Mouse (Mus musculus): ENCODE measurements around the gene Vmn1r45. TPM values are rescaled to one million over a fixed set of nuclear protein-coding genes. Genes with fewer than 3 reads are reported as not detected.
"Not testable (repeated sequence)": the region's sequence is repeated elsewhere in the genome, so short reads cannot be mapped to it uniquely, and the experiment has no call there.

Vmn1r45 gene
- not detected in 2 replicates for polyA plus RNA-seq (2012; ENCODE audit: insufficient read depth, insufficient read length, missing spikeins)

DNA sequence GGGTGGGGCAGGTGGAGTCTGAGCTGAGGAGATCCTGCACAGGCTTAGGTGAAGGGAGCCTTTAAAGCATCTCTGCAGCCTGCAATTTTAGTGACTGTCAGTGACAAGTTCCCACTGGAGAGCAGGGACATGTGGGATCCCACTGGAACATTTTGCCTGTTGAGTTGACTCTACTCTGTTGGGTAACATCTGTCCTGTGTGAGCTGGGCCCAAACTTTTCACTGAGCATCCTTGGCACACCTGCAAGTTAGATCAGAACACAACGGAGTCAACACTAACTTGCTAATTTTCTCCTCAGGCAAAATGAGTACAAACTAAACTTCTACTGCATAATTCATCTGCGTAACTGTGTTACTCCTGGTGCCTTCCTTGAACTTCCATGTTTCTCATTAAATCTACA is at the start of gene Vmn1r45:
Gene Vmn1r45, minus strand, starts transcription at position 101 of the 400 bp plus-strand sequence.
- H3K27ac ChIP-seq (replicated peaks; ENCODE audit: low read depth, low read length); H3K4me1 ChIP-seq (ENCODE audit: control insufficient read depth, insufficient read depth, insufficient read length, low read length); H3K4me3 ChIP-seq (ENCODE audit: insufficient read depth, low read depth, low read length): not testable (repeated sequence)

DNA sequence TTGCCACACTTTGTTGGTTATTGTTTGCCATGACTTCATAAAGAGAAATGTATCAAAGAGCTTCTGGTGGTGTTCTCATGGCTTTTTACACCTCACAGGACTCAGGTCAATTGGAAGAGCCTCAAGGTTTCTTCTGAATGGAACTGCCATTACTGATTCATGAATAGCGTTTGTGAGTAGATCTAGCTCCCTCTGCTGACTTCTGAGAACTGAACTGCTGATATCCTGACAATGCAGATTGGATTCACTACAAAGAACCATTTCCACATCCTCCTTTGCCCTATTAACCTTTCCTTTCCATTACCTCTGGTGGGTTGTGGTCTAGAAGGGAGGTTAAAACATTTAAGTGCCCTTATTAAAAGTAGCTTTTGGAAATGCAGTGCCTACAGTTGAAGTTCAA is 45.6 kb upstream of the Vmn1r45 start:
- H3K27ac ChIP-seq (replicated peaks; ENCODE audit: low read depth, low read length): no peak overlapping the region
- H3K4me1 ChIP-seq (ENCODE audit: control insufficient read depth, insufficient read depth, insufficient read length, low read length): no peaks in the 10 kb centered on the region
- H3K4me3 ChIP-seq (ENCODE audit: insufficient read depth, low read depth, low read length): no peak overlapping the region

DNA sequence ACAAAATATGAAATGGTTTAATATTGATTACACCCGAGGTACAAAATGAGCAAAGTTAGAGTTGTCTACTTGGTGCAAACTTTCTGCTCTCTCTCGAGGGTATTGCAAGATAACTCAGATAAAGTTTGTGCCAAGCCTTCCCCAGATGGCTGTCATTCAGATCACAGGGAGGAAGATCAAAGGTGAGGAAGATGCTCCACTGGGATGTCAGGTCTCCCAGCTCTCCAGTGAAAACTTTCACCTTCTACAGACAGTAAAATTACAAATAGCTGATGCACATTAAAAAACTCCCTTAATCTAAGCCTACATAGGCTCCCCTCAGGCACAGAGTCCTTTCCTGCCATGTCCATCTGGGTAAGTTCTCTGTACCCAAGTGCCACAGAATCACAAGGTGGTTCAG is 28.6 kb upstream of the Vmn1r45 start, which contains the start of gene Vmn1r46:
Gene Vmn1r46, plus strand, starts transcription at position 301 of the 400 bp plus-strand sequence.
- Histone ChIP-seq H3K4me3 (ENCODE audit: insufficient read depth, low read depth, low read length) (no peak within 1 kb of the TSS), H3K4me1 (ENCODE audit: control insufficient read depth, insufficient read depth, insufficient read length, low read length) (no peaks in the 10 kb centered on the region), H3K27ac (replicated peaks; ENCODE audit: low read depth, low read length) (no peak within 1 kb of the TSS)

DNA sequence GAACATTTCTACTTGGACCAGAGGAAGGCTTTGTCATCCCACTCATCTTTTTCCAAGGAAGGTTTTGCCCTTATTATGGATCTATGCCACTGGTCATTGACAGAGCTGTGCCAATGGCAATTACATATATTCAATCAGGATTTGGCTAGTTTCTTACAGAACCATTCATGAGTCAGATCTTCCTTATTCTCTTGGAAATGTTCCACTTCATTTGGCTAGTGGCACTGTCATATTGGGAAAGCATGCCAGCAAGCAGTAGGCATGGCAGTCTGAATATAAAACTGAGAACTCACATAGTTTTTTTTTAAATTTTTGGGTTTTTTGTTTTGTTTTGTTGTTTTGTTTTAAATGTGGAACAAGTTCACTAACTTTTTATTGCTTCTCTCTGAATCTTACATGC is 25.9 kb upstream of the Vmn1r45 start:
- Histone ChIP-seq H3K4me3 (ENCODE audit: insufficient read depth, low read depth, low read length) (no peak overlapping the region), H3K4me1 (ENCODE audit: control insufficient read depth, insufficient read depth, insufficient read length, low read length) (no peaks in the 10 kb centered on the region), H3K27ac (replicated peaks; ENCODE audit: low read depth, low read length) (no peak overlapping the region)

DNA sequence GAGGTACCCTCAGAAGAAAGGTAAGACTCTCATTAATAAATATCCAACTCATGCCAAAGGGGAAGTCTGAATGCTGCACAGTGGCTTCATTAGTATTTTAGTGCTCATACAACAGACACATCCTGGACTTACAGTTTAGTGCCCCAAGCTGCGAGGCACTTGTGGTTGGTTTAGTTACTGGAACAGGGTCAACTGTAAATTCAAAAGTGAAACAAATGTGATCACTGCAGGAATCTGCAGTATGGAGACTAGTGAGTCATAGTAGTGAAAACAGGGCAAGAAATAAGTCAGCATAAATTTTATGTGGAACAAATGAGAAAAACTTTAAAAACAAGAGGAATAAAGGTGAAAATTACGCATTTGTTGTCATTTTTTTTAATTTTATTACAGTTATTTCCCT is 13.2 kb upstream of the Vmn1r45 start:
- no peak overlapping the region for H3K4me3 ChIP-seq (ENCODE audit: insufficient read depth, low read depth, low read length)
- no peak overlapping the region for H3K27ac ChIP-seq (replicated peaks; ENCODE audit: low read depth, low read length)
- H3K4me1 ChIP-seq (ENCODE audit: control insufficient read depth, insufficient read depth, insufficient read length, low read length): no peaks in the 10 kb centered on the region

DNA sequence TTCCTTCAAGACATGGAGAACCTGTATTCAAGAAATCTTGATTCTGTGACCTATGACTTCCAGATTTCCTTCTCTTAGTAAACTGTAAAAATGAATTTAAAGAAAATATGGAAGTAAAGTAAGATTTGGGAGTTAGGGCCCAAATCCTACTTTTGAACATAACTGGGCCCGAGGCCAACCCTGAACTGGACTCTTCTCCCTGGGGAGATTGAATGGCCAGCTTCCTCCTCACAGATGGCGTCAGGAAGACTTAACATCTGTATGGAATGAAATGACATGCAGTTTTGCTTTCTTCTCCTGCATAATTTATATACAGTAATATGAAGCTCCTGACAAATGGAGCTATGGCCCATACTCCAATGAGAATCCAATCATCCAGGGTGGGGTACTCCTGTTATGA is 528 bp upstream of the Vmn1r45 start:
- Histone ChIP-seq H3K4me1 (ENCODE audit: control insufficient read depth, insufficient read depth, insufficient read length, low read length) (no peaks in the 10 kb centered on the region), H3K4me3 (ENCODE audit: insufficient read depth, low read depth, low read length) (no peak overlapping the region), H3K27ac (replicated peaks; ENCODE audit: low read depth, low read length) (no peak overlapping the region)

DNA sequence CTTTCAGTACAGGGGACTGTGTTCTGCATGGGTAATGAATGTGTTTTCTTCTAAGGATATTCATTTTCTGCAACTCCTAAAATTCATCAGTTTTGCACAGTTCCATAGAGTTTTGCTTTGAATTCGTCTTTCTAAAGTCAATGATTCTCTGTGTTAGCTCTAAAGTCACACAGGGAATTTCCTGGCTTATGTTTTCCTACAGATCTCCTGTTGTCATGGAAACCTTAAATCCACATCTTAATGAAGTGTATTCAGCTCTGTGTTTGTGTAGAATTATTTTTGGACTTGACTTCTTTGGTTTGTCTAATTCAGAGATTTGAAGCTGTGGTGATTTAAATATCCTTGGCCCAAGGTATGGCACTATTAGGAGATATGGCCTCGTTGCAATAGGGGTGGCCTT is 56.6 kb downstream of the Vmn1r45 start:
- Histone ChIP-seq H3K4me1 (ENCODE audit: control insufficient read depth, insufficient read depth, insufficient read length, low read length) (no peaks in the 10 kb centered on the region), H3K4me3 (ENCODE audit: insufficient read depth, low read depth, low read length) (no peak overlapping the region), H3K27ac (replicated peaks; ENCODE audit: low read depth, low read length) (no peak overlapping the region)

DNA sequence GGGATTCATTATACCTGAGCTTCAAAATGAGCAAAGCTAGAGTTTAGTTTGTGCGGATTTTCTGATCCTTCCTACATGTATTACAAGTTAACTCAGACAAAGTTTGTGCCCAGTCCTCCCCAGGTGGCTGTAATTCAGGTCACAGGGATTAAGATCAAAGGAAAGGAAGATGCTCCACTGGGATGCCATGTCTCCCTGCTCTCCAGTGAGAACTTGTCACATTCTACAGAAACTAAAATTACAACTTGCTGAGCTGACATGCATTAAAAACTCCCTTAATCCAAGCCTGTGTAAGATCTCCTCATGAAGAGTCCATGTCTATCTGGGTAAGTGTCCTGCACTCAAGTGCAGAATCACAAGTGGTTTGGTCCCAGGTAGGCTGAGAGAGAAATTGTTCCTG is 57.0 kb downstream of the Vmn1r45 start, which contains the start of gene Vmn1r44:
Gene Vmn1r44, plus strand, starts transcription at position 301 of the 400 bp plus-strand sequence.
- no peak within 1 kb of the TSS for H3K27ac ChIP-seq (replicated peaks; ENCODE audit: low read depth, low read length)
- no peaks in the 10 kb centered on the region for H3K4me1 ChIP-seq (ENCODE audit: control insufficient read depth, insufficient read depth, insufficient read length, low read length)
- H3K4me3 ChIP-seq (ENCODE audit: insufficient read depth, low read depth, low read length): no peak within 1 kb of the TSS

Other genes starting within 250 kb of the Vmn1r45 start
- gene Vmn1r40, start 233.1 kb downstream of the Vmn1r45 start, polyA plus RNA-seq (2012; ENCODE audit: insufficient read depth, insufficient read length, missing spikeins): not detected in 2 replicates
- not detected in 2 replicates for gene Vmn1r41, start 199.8 kb downstream of the Vmn1r45 start, polyA plus RNA-seq (2012; ENCODE audit: insufficient read depth, insufficient read length, missing spikeins)
- gene Vmn1r42, start 64.2 kb downstream of the Vmn1r45 start, polyA plus RNA-seq (2012; ENCODE audit: insufficient read depth, insufficient read length, missing spikeins): not detected in 2 replicates
- not detected in 2 replicates for gene Vmn1r43, start 64.2 kb downstream of the Vmn1r45 start, polyA plus RNA-seq (2012; ENCODE audit: insufficient read depth, insufficient read length, missing spikeins)
- gene Vmn1r44, start 56.9 kb downstream of the Vmn1r45 start, polyA plus RNA-seq (2012; ENCODE audit: insufficient read depth, insufficient read length, missing spikeins): not detected in 2 replicates
- gene Vmn1r46, start 28.7 kb upstream of the Vmn1r45 start, polyA plus RNA-seq (2012; ENCODE audit: insufficient read depth, insufficient read length, missing spikeins): not detected in 2 replicates
- not detected in 2 replicates for gene Vmn1r47, start 75.5 kb upstream of the Vmn1r45 start, polyA plus RNA-seq (2012; ENCODE audit: insufficient read depth, insufficient read length, missing spikeins)
- gene Vmn1r48, start 96.2 kb upstream of the Vmn1r45 start, polyA plus RNA-seq (2012; ENCODE audit: insufficient read depth, insufficient read length, missing spikeins): not detected in 2 replicates
- not detected in 2 replicates for gene Vmn1r49, start 137.9 kb upstream of the Vmn1r45 start, polyA plus RNA-seq (2012; ENCODE audit: insufficient read depth, insufficient read length, missing spikeins)
- not detected in 2 replicates for gene Vmn1r50, start 160.8 kb upstream of the Vmn1r45 start, polyA plus RNA-seq (2012; ENCODE audit: insufficient read depth, insufficient read length, missing spikeins)
- not detected in 2 replicates for gene Vmn1r51, start 182.0 kb upstream of the Vmn1r45 start, polyA plus RNA-seq (2012; ENCODE audit: insufficient read depth, insufficient read length, missing spikeins)
- not detected in 2 replicates for gene Vmn1r52, start 234.2 kb upstream of the Vmn1r45 start, polyA plus RNA-seq (2012; ENCODE audit: insufficient read depth, insufficient read length, missing spikeins)

All from brown adipose tissue, adult 24 weeks (tissue).